Comparison of ENCODE assay signal across 8 mouse cellular contexts in the genomic region with DNA sequence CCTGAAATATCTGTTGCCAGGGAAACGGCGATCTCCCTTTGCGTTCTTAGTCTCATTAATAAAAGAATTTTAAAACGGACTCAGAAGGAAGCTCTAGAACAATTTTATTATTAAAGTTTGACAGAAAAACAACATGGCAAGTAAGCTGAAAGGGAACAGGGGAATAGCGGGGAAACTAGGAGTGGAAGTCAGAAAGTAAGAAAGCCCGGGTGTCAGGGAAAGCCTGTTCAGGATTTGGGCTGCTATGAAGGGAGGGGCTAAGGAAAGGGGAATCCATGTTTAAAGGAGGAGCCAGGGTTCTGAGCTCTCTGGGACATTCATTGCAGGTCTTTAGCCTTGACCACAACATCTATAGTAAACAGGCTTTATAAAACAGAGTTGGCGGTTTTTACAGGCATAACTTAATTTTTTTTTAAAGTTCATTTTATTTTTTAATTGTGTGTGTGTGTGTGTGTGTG. TPM values are rescaled to one million over a fixed set of nuclear protein-coding genes. Genes with fewer than 3 reads are reported as not detected.
DNase-seq lines count a peak whose midpoint lies in the region; ATAC-seq and TF ChIP-seq lines count a peak whose summit lies in the region.

No protein-coding gene starts in this region.

- TF ChIP-seq CTCF in lung, postnatal 0 days (IDR thresholded peaks at IDR 0.05): no peak

- WGBS in lung, postnatal 0 days: 14% methylated on average over 7 of the region's 7 CpGs
- WGBS in embryonic facial prominence, embryonic 14.5 days: 5% methylated on average over 7 of the region's 7 CpGs
- WGBS in limb, embryonic 12.5 days: 5% methylated on average over 7 of the region's 7 CpGs
- WGBS in stomach, embryonic 16.5 days: 14% methylated on average over 7 of the region's 7 CpGs

- H3K4me2 ChIP-seq in lung, postnatal 0 days (replicated peaks; ENCODE audit: low read depth, low read length): peak overlapping the region; percentile 52
- H3K4me2 ChIP-seq in embryonic facial prominence, embryonic 14.5 days (ENCODE audit: low read depth, low read length): peak overlapping the region; percentile 78
- H3K4me2 ChIP-seq in limb, embryonic 12.5 days: peak overlapping the region; percentile 67
- peak overlapping the region; percentile 52 for H3K4me2 ChIP-seq in stomach, embryonic 16.5 days (ENCODE audit: low read depth, low read length)

- peak overlapping the region; percentile 32; the same call in 1 of the 2 replicates for H3K27ac ChIP-seq in lung, postnatal 0 days (ENCODE audit: low read length)
- peak overlapping the region; percentile 96 for H3K27ac ChIP-seq in embryonic facial prominence, embryonic 14.5 days (replicated peaks; ENCODE audit: low read depth, low read length)
- peak overlapping the region; percentile 98 for H3K27ac ChIP-seq in limb, embryonic 12.5 days
- H3K27ac ChIP-seq in stomach, embryonic 16.5 days (ENCODE audit: low read length): peak overlapping the region; percentile 87

- H3K27me3 ChIP-seq in lung, postnatal 0 days (replicated peaks; ENCODE audit: insufficient read depth, low read length): no peaks in the 10 kb centered on the region
- no peaks in the 10 kb centered on the region for H3K27me3 ChIP-seq in embryonic facial prominence, embryonic 14.5 days (replicated peaks; ENCODE audit: control insufficient read depth, insufficient read depth, low read length)
- H3K27me3 ChIP-seq in limb, embryonic 12.5 days: no peaks in the 10 kb centered on the region
- H3K27me3 ChIP-seq in stomach, embryonic 16.5 days (ENCODE audit: control insufficient read depth, insufficient read depth, low read length): no peaks in the 10 kb centered on the region

- no peaks in the 10 kb centered on the region for H3K36me3 ChIP-seq in lung, postnatal 0 days (ENCODE audit: insufficient read depth, low read length)
- no peaks in the 10 kb centered on the region for H3K36me3 ChIP-seq in embryonic facial prominence, embryonic 14.5 days (ENCODE audit: control insufficient read depth, insufficient read depth, low read length)
- peaks cover 4% of the 10 kb centered on the region; the same call in 1 of the 2 replicates for H3K36me3 ChIP-seq in limb, embryonic 12.5 days
- H3K36me3 ChIP-seq in stomach, embryonic 16.5 days (ENCODE audit: control insufficient read depth, insufficient read depth, low read length): no peaks in the 10 kb centered on the region

- no peak for ATAC-seq in lung, postnatal 0 days
- peak; percentile 51; the same call in 1 of the 2 replicates for ATAC-seq in embryonic facial prominence, embryonic 14.5 days (ENCODE audit: low read depth)
- ATAC-seq in limb, embryonic 12.5 days (ENCODE audit: insufficient number of reproducible peaks, insufficient read depth, low FRiP score, low TSS enrichment, low read depth): no peak
- ATAC-seq in stomach, embryonic 16.5 days (ENCODE audit: insufficient read depth, low FRiP score): no peak; the same call in 1 of the 2 replicates

- no peak overlapping the region for H3K9ac ChIP-seq in lung, postnatal 0 days (replicated peaks; ENCODE audit: low read depth)
- peak overlapping the region; percentile 60 for H3K9ac ChIP-seq in embryonic facial prominence, embryonic 14.5 days (ENCODE audit: low read depth, low read length)
- no peak overlapping the region for H3K9ac ChIP-seq in limb, embryonic 12.5 days (replicated peaks)
- no peak overlapping the region for H3K9ac ChIP-seq in stomach, embryonic 16.5 days (ENCODE audit: low read length)

- peak overlapping the region; percentile 24 for H3K4me3 ChIP-seq in lung, postnatal 0 days (ENCODE audit: low read depth, low read length)
- peak overlapping the region; percentile 40 for H3K4me3 ChIP-seq in embryonic facial prominence, embryonic 14.5 days (ENCODE audit: low read depth, low read length)
- peak overlapping the region; percentile 36 for H3K4me3 ChIP-seq in limb, embryonic 12.5 days (replicated peaks)
- peak overlapping the region; percentile 44 for H3K4me3 ChIP-seq in stomach, embryonic 16.5 days (replicated peaks; ENCODE audit: low read length)

- no peak for DNase-seq in lung, postnatal 0 days (ENCODE audit: low spot score)
- DNase-seq in lung, postnatal 14 days: no peak
- DNase-seq in embryonic facial prominence, embryonic 14.5 days (ENCODE audit: low spot score): peak; percentile 44
- DNase-seq in frontal cortex, postnatal 14 days (ENCODE audit: low spot score in 2 of 2): no peak
- no peak for DNase-seq in spleen, postnatal 10 days (ENCODE audit: low spot score in 2 of 2)
- DNase-seq in adrenal gland, postnatal 36 days: no peak

- no peaks in the 10 kb centered on the region for H3K4me1 ChIP-seq in lung, postnatal 0 days (ENCODE audit: insufficient read depth, low read depth, low read length)
- H3K4me1 ChIP-seq in embryonic facial prominence, embryonic 14.5 days (ENCODE audit: control insufficient read depth, insufficient read depth, low read length): peaks cover 23% of the 10 kb centered on the region; the same call in 1 of the 2 replicates
- H3K4me1 ChIP-seq in limb, embryonic 12.5 days (replicated peaks): peaks cover 33% of the 10 kb centered on the region
- H3K4me1 ChIP-seq in stomach, embryonic 16.5 days (ENCODE audit: control insufficient read depth, insufficient read depth, low read length): peaks cover 8% of the 10 kb centered on the region

- H3K9me3 ChIP-seq in lung, postnatal 0 days (ENCODE audit: low read length): no peaks in the 10 kb centered on the region
- no peaks in the 10 kb centered on the region for H3K9me3 ChIP-seq in embryonic facial prominence, embryonic 14.5 days (ENCODE audit: control insufficient read depth, low read length)
- no peaks in the 10 kb centered on the region for H3K9me3 ChIP-seq in limb, embryonic 12.5 days
- no peaks in the 10 kb centered on the region for H3K9me3 ChIP-seq in stomach, embryonic 16.5 days (replicated peaks; ENCODE audit: control insufficient read depth, low read length)

- TF ChIP-seq EP300 in lung, postnatal 0 days (IDR thresholded peaks at IDR 0.05): no peak

RNA-seq across cellular contexts. Expression of gene Clmp, which starts 45.9 kb away (rescaled TPM):
- polyA plus RNA-seq in lung, postnatal 0 days (2015; fragmentation: Nextera tagmentation; extraction: Ambion mirVana): 11.9 and 12.5 TPM in 2 replicates
- 51.2 and 58.4 TPM in 2 replicates for polyA plus RNA-seq in embryonic facial prominence, embryonic 14.5 days (2014; fragmentation: Nextera tagmentation; extraction: Ambion mirVana)
- 67.7 TPM in 2 replicates for polyA plus RNA-seq in limb, embryonic 12.5 days (2016; fragmentation: Nextera tagmentation; extraction: Ambion mirVana)
- 21.5 and 23.2 TPM in 2 replicates for polyA plus RNA-seq in stomach, embryonic 16.5 days (2015; fragmentation: Nextera tagmentation; extraction: Ambion mirVana)
- 1 to 10 TPM; 5.2 to 6.9 TPM for total RNA-seq in adrenal gland, postnatal 36 days (2021)

Comparison
In these comparisons a context has a peak if more than half of its experiments do, and no peak if none do; other contexts are left out.
1. H3K27ac ChIP-seq: peak in every context shown above with its lines; median percentile 98 in limb, embryonic 12.5 days; 96 in embryonic facial prominence, embryonic 14.5 days; 87 in stomach, embryonic 16.5 days; 32 in lung, postnatal 0 days.